Mouse (Mus musculus): ENCODE results near the gene Ros1.
A peak's percentile ranks its signal among the peaks of the same experiment; 100 is the strongest.

The Ros1 gene

DNA sequence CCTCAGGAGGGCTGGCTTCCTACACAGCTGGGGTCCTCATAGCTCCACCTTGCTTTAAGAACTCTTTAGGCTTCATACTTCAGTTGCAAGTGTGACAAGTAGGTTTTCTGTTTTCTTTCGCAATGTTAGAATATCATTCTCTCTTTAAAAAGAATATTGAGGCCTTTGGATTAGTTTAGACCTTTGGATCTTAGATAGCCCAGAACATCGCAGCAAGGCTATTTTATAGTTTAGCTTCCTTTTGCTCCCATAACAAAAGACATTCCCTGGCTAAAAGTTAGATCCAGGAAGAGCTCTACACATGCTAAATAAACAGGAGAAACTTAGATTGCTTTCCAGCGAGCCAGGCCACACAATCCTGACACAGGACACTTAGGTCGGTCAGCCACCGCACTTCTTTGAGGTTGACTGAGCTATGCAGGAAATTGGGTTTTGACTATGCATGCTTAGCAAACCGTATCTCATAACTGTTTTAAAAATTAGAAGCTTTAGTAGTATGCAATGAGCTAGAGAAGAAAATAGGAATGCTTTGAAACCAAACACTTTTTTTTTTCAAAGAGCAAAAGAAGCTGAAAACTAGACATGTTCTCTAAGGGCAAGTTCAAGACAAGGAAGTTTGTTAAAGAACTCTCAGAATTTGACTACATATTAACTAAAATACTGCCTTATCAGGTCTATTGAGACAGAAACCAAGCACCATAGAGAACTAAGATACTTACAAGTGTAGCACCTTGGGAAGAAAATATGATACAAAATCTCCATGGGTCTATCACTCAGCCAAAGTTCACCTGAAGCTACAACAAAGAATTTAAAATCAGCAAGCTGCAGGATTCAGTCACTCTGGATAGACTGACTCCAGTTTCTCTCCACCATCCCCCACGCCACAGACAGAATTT is at the start of gene Ros1:
Ros1 (minus strand) TSS at position 288 of the 896 bp plus-strand sequence.
- DNase-seq (ENCODE audit: low spot score in 2 of 2): no peak

DNA sequence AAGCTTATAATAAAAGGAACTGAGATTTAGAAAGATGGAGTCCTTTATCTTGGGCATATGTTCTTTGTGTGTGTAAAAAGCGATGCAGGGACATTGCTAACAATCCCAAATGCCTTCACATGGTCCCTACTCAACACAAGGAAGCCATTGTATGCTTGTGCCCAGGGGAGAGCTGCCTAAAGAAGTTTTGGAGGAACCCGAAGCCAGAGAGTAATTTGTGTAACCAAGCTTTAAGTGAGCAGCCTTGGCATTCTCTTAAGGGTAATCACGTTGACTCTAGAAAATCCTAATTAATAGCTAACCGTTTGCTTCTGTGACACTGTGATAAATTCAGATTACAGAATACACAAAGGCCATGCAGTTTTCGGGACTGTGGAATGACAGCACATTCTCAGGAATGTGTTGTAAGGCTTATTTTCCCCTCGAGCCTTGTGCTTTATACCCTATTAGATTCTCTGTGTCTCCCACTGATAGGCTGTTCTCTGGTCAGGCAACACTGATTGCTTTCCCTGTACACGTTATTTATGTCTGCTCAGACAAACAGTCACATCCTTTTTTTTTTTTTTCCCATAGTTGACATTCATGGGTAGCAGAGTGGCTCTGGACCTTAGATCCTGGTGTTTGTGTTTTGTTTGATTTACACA is 47.8 kb upstream of the Ros1 start:
- no peak for DNase-seq (ENCODE audit: low spot score in 2 of 2)

DNA sequence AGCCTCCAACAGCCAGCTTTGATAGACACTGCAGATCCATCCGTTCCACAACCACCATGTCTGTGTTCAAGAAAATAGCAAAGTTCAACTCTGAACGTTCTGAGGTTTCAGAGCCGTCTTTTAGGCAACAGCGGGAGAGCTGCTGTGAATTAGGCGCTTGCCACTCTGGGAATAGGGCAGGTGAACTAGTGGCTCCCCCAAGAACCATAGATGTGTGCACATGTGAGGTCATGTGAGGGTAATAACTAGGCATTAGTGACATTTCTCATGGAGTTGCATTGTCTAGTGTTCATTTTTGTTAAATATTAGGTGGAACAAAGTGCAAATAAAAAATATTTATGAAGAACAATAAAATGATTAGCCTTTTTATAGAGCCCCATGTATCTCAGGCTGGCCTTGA is 47.0 kb upstream of the Ros1 start:
- DNase-seq (ENCODE audit: low spot score in 2 of 2): no peak

DNA sequence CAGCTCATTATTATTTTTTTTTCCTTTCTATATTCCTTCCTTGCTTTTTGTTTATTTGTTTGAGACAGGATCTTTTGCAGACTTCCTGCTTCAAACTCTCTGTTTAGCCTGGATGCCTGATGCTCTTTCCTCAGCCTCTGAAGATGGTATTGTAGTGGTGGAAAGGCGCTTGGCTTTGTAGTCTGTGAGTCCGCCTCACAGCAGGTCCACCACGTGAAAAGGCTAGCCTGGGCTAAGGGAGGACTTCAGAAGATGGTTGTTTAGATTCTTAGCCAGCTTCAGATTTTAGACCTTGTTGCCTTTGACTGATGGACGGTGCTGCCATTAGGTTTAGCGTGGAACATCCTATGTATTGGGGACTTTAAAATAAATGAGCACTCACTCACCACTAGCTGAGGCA is 40.4 kb upstream of the Ros1 start:
- DNase-seq (ENCODE audit: low spot score in 2 of 2): no peak

DNA sequence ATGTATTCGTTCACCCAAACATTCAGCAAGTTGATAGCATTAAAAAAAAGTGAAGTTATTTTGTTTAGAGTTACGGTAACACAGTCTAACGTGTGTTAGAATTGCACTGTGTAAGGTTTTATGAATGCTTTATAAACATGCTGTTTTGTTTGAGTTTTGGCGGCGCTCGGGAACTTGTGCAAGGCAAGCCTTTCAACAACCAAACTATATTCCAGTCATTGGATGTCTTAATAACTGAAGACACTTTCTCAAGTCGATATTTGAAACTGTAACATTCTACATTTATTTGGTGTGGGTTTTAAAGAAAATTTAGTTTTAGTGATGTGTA is 39.6 kb upstream of the Ros1 start:
- DNase-seq (ENCODE audit: low spot score in 2 of 2): no peak

DNA sequence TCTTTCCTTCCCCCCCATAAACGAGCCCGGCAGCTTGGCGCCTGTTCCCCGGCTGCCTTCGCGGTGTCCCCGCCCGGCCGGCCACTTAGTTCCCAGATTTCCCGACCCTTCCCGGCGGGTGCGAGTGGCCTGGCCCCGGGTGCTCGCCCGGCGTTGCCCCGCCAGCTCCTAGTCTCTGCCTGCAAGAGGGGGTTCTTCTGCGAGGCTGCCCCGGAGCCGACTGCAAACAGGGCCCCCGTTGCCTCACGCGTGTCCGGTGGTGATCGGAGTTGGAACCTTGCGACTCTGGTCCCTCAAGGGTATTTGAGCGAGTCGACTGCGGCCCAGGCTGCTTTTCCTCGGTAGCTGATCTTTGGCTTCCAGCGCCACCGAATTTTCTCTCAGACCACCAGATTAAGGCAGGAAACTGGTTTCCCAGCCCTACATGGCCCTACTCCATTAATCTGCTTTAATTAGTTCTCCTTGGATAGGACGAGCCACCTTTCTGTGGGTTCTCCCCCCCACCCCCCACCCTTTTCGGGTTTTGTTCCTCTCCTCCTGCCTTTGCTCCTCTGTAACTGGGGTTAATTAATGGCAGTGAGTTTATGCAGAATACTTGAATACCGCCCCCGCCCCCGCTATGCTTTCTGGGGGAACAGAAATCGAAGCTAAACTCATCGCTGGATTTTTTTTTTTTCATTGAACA is 39.1 kb upstream of the Ros1 start:
- peak; percentile 7 to 19 for DNase-seq (ENCODE audit: low spot score in 2 of 2)

DNA sequence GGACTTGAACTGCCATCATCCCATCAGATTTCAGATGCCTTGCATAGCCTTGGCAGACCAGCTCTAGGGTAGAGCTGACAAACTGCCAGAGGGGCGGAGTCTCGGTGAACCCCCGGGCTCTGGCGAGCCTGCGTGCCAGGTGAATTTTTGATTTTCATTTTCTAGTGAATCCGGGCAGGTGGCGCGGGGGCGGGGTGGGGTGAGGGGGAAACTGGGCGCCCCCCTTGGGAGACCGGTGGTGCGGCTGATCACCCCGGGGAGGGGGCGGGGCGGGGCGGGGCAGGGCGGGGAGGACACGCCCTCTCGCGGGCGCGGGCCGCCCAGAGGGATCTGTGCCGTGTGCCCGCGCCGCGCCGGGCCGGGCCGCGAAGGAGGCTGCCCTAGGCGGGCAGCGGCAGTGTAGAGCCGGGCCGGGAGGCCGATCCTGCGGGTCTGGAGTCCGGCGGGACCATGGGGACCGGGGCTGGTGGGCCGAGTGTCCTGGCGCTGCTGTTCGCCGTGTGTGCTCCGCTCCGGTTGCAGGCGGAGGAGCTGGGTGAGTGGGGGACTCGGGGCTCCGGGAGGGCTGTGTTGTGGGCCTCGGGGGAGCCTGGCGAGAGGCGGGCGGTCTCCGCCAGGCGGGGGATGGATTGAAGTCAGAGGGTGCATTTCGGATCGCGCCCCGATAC is 38.4 kb upstream of the Ros1 start, which contains the start of gene Dcbld1:
Dcbld1 (plus strand) TSS at position 319 of the 668 bp plus-strand sequence.
- peak; percentile 5 to 38 for DNase-seq (ENCODE audit: low spot score in 2 of 2)

DNA sequence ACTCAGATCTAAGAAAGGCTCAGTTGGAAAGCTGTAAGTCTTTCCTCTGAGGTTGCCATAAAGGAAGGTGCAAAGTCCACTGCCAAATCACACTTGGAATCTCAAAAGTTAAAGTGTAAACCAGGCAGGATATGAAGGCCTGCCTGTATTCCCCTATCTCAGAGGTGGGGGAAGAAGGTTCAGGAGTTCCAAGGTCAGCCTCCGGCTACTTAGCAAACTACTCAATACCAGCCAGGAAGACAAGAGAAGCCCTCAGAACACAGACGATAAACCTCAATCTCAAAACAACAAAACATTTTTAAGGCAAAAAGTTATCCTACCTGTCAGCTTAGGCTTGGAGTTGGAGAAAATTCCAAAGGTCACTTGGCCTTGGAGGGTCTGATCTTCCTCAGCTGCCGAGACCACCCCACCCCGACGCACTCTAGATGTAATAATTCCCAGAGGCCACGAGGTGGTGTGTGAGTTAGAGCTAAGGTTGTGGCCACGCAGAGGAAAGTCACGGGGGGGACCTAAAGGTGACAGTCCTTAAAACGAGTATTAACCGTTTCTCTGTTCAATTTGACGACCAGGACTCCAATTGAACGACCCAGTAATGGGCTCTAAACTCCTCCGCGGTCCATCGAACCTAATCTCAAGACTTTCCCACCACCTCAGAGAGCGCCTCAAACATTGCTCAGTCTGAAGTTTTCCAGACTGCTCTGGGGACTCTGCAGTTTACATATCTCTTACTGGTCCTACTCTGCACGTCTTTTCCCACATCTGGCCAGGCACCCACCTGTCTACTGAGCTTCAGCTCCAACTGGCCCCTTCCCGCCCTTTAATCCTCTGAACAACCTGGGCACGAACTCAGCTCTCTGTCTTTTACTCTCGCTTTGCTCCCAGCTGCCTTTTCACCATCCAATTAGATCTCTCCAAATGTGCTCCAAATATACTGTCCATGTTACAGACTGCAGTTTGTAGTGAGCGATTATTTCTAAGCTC is 37.4 kb upstream of the Ros1 start:
- DNase-seq (ENCODE audit: low spot score in 2 of 2): peak in 1 of 2 experiments; percentile 9

DNA sequence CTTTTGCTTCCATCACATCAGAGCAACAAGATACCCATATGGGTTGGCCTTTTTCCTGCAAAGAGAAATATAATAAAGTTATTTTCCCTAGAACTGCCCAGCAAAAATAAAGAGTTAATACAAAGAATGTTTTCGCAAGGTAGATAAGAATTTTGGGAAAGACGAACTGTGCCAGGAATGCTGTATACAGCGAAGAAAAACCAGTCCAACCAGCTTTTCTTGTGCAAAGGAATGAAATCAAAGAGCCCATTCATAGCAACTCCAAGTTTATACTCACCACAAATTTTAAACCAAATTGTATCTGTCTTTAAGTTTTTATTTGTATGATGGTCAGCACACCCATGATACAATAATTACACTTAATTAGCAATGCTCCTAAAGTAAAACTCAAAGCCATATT is 24.6 kb upstream of the Ros1 start:
- no peak for DNase-seq (ENCODE audit: low spot score in 2 of 2)

DNA sequence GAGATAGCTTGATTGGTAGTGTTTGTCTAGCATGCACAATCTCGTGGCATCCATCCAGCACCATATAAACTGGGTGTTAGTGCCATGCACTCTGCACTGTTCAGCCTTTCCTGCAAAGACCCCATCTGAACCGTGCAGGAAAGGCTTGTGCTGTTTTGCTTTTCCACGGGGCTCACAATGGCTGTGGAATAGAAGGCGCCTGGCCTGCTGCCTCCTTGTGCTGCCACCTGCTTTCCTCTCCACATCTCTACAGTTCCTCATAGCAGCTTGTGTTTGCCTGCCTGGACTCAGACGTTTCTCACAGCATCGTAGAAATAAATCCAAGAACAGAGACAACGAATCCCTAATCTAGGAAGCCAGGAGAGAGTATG is 22.5 kb upstream of the Ros1 start:
- DNase-seq (ENCODE audit: low spot score in 2 of 2): no peak

DNA sequence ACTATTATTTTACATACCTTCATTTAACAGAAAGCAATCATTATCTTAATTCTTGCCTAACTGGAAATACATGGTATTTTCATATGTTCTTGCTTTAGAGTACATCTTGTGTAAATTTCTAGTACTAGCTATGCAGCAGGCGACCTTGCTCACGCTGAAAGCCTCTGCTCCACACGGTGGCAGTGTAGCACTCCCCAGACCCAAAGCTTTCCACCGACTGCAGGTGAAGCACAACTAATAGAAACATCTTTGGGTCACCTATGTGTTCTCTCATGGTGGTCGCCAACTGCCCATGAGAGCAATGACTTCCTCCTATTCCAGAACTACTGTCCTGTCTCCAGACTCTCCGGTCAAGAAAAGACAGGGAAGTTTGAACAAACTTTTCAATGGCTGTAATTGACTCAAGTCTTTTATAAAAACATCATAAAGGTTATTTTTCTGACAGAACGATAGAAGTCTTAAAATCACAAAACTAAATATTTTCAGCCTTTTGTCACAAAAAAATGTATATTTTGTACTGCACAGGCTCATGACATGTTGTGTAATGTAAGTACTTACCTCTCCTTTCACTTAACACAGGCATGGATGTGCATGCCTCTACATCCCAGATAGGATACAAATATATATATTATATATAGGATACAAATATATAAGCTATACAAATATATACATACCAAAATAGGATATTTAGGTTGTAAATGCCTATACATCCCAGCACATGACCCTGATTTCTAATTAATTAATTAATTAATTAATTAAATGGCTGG is 21.9 kb upstream of the Ros1 start:
- peak; percentile 38 to 54 for DNase-seq (ENCODE audit: low spot score in 2 of 2)

DNA sequence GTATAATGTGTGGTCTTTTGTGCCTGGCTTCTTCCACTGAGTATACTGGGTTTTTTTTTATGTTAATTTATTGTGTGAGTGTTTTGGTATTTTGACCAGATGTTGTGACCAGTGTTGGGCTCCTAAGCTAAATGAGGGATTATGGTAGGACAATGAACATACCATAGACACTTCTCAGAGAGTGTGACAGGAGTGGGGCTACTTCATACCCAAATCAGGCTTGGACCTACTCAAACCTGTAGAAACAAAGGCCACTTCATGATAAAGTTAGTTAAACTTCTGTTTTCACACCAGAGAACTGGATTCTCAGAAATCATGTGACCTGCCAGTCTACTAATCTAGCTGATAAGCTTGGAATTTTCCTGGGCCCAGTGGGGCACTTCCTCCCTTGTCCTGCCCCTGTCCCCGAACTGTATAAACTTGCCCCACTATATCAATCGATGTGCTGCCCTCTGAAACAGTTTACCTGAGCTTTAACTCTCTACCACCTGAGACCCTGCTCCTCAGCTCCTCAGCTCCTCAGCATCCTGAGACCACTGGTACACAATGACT is 20.3 kb upstream of the Ros1 start:
- no peak for DNase-seq (ENCODE audit: low spot score in 2 of 2)

DNA sequence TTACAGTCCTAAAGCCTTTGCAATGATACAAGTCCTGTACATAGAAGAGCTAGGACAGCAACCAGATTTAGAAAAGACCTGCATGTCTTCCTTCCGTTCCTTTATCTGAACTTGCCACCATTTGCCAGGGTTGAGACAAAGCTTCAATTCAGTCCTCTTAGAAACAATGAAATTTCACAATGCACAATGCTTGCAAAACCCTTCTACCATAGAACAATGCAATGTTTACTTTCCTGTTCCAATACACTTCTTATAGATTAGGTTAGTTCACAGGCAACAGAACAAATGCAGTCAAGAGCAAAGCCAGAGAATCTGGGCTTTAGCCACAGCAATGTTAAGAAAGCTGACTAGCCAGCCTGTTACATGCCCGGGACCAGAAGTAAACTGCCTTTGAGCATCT is 9.0 kb upstream of the Ros1 start:
- no peak for DNase-seq (ENCODE audit: low spot score in 2 of 2)

DNA sequence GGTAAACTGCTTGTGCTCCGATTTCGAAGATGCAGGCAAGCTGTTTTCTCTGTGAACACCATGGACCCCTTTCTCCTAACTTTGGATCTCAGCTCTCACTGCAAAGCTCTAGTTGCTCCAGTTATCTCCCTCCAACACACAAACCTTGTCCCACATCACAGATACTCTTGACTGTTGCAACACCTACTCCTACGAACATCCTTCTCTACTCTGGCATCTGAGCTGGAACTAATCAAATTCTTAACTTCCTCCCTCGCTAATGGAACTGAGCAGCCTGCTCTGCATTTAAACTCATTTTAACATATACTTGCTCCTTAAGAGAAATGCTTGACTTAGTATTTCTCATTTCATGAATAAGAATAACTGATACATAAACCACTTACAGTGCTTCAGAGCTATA is 9.1 kb downstream of the Ros1 start:
- no peak for DNase-seq (ENCODE audit: low spot score in 2 of 2)

DNA sequence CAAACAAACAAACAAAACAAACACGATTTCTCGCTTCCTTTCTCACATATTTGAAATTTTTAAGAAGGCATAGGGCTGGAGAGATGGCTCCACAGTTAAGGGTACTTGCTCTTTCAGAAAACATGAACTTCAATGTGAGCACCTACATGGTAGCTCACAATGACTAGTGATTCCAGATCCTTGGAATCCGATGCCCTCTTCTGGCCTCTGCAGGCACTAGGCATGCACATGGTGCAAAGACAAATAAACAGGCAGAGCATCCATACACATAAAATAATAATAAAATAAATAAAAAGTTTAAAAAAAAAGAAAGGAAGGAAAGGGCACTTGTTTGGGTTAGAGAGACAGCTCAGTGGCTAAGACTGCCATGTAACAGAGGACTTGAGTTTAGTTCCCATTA is 12.2 kb downstream of the Ros1 start:
- no peak for DNase-seq (ENCODE audit: low spot score in 2 of 2)

DNA sequence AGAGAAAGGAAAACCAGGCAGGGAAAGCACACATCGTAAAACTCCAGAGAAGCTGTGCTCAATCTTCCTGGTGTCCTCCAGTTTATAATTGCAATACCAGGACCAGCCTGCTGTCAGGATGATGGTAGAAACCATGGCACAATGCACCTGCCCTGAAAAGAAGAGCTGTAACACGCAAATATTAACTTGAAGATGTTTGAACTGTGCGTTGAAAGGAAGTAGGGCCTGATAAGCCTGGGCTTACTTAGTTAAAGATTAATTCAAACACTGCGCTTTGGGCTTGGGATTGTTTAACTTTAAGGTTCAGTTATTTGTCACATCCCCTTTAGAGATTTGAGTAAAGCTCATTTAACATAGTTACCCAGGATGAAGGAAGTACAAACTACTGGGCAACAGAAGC is 20.7 kb downstream of the Ros1 start:
- no peak for DNase-seq (ENCODE audit: low spot score in 2 of 2)

DNA sequence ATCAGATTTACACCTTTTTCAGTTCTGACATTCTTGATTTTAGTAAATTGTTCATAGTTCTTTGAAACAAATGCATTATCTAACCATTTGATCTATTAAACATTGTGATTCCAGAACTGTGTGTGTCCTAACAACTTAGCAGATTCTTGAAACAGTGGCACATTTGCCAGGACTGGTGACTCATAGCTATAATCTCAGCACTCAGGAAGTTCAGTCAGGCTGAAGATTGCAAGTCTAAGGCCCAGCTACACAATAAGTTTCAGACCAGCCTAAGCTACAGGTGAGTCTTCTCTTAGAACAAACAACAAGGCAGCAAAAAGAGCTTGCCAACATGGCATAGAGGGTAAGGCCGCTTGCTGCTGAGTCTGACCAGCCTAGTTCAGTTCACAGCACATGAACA is 24.6 kb downstream of the Ros1 start:
- DNase-seq (ENCODE audit: low spot score in 2 of 2): no peak

DNA sequence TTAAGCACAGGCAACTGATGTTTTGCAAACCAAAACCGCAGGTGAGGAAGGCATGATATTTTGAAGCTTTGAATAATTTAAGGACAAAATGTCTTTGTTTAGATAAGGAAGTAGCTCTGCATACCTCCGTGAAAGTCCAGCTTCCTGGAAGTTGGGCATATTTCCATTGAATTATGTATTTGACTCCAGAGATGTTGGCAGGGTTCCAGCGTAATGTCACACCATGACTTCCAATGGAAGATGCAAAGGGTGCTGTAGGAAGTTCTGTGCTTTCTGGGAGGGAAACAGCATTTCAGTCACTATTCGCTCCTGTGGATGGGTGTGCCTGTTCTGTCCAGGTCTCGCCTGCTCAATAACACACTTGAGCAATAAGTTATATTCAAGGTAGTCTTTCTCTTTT is 25.2 kb downstream of the Ros1 start:
- DNase-seq (ENCODE audit: low spot score in 2 of 2): no peak

DNA sequence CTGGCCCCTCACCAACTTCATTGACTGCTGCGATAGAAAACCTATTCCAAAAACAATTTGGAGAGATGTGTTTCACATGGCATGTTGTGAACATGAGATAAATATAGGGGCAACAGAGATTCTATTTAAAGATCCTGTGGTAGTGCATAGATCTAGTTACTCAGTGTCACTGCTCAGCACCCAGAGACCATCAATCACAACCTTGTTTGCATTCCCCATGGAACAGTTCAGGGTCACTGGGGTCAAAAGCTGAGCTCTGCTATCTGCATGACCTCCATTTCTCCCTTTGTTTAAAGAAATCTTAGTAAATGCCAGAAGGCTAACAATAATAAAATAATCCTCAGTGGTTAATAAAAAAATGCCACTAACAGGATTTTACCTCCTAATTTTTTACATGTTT is 29.7 kb downstream of the Ros1 start:
- no peak for DNase-seq (ENCODE audit: low spot score in 2 of 2)

DNA sequence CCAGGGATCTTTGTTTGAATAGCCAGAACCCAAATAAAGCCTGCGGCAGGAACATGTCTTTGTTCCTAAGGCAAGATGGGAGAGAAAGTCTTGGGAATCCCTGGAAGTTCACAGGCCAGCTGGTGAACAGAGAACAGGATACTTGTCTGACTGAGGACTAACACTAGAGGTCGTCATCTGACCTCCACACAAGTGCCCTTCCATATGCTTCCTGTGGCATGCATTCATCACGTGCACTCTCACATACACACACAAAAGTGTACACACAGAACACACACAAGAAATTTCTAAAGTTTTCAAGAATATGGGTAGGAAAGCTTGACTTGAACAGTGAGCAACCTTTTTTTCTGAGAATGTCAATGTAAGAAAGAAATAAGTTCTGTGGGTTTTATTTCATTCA is 34.4 kb downstream of the Ros1 start:
- no peak for DNase-seq (ENCODE audit: low spot score in 2 of 2)
